Mouse (Mus musculus): ENCODE data around the gene Sash3. TPM values are rescaled to one million over a fixed set of nuclear protein-coding genes. Genes with fewer than 3 reads are reported as not detected.

Sash3 gene
- polyA plus RNA-seq, 1 experiment from 2014 or later, result 0.72 TPM

DNA sequence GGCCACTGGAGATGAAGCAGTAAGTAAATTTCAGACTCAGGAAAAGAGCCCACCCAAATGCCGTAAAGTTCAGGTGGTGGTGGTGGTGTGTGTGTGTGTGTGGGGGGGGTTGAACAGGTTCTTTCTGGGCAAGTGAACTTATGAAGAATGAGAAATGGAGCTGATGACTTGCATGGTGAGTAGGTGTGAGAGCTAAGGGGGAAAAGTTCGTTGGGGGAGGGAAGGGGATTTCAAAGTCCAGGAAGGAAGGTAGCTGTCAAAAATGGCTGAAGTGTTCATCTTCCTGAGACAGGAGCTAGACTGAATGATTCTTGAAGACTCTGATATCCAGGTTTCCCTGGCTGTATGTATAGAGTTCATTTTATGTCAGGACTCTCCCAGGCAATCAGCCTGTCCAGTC lies 990 bp downstream of the Sash3 start:
- Histone ChIP-seq H3K9me3 (replicated peaks) (no peaks in the 10 kb centered on the region), H3K4me2 (no peak overlapping the region), H3K4me1 (no peaks in the 10 kb centered on the region), H3K9ac (no peak overlapping the region), H3K4me3 (no peak overlapping the region), H3K36me3 (ENCODE audit: poor library complexity, severe bottlenecking) (no peaks in the 10 kb centered on the region), H3K27ac (no peak overlapping the region), H3K27me3 (no peaks in the 10 kb centered on the region)
- no peak for ATAC-seq
- WGBS, result 81% methylated on average over 2 of the region's 2 CpGs

- Histone ChIP-seq H3K4me1 (no peaks in the 10 kb centered on the region), H3K27me3 (no peaks in the 10 kb centered on the region), H3K9ac (no peak overlapping the region), H3K4me2 (no peak overlapping the region), H3K9me3 (replicated peaks) (no peaks in the 10 kb centered on the region), H3K27ac (no peak overlapping the region), H3K4me3 (no peak overlapping the region), H3K36me3 (ENCODE audit: poor library complexity, severe bottlenecking) (no peaks in the 10 kb centered on the region)
- no peak for ATAC-seq
- WGBS, result 81% methylated on average over 7 of the region's 7 CpGs
Measured at GRCm38 (mm10) chrX:48147741-48148186, 1.5 kb downstream of the Sash3 start.

- H3K27me3 ChIP-seq, result no peaks in the 10 kb centered on the region
- no peak overlapping the region for H3K9ac ChIP-seq
- H3K4me2 ChIP-seq, result no peak overlapping the region
- WGBS, result 84% methylated on average over 7 of the region's 7 CpGs
- no peaks in the 10 kb centered on the region for H3K4me1 ChIP-seq
- H3K9me3 ChIP-seq (replicated peaks), result no peaks in the 10 kb centered on the region
- no peak for ATAC-seq
- no peak overlapping the region for H3K4me3 ChIP-seq
- H3K36me3 ChIP-seq (ENCODE audit: poor library complexity, severe bottlenecking), result no peaks in the 10 kb centered on the region
- H3K27ac ChIP-seq, result no peak overlapping the region
Measured at GRCm38 (mm10) chrX:48152106-48152505, 5.9 kb downstream of the Sash3 start.

DNA sequence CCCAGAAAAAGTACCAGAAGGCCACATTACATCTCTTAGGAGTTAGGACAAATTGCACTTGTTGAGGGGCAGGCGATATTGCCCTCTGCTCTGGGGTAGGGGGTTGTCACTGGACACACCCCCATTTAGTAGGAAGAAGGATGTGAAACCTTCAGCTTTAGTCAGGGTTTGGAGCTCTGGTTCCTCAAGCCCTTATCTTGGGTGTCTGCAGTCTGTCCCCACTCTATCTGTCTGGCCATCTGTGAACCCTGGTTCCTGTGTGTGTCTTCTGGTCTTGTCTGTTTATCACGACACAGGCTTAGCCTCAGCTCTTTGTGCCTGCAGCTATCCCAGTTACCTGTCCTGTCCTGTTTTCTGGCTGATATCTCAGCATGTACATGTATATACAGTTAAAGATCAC lies 7.2 kb downstream of the Sash3 start:
- Histone ChIP-seq H3K4me1 (no peaks in the 10 kb centered on the region), H3K4me2 (no peak overlapping the region), H3K9me3 (replicated peaks) (no peaks in the 10 kb centered on the region), H3K9ac (no peak overlapping the region), H3K4me3 (no peak overlapping the region), H3K27ac (no peak overlapping the region), H3K27me3 (no peaks in the 10 kb centered on the region), H3K36me3 (ENCODE audit: poor library complexity, severe bottlenecking) (no peaks in the 10 kb centered on the region)
- 96% methylated on average over 2 of the region's 2 CpGs for WGBS
- ATAC-seq, result no peak

DNA sequence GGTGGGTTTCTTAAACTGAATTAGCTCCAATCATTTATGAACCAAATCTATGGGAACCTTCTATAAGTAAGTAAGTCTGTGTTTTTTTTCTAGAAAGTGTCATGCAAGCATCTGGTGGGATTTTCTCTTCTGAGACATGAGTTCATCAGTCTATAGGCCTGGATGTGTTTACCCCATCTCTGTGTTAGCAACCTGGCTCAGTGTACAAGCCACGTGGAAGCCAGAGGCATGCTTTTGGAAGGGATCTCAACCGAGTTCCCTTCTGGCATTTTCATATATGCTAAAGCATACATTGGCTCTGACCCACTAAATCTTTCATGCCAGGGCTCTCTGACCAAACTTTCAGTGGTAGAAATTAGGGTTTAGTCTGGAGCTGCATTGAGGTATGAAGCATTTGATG lies 7.7 kb downstream of the Sash3 start:
- H3K36me3 ChIP-seq (ENCODE audit: poor library complexity, severe bottlenecking), result no peaks in the 10 kb centered on the region
- H3K4me3 ChIP-seq, result no peak overlapping the region
- H3K27ac ChIP-seq, result no peak overlapping the region
- H3K4me1 ChIP-seq, result no peaks in the 10 kb centered on the region
- no peaks in the 10 kb centered on the region for H3K27me3 ChIP-seq
- 68% methylated on average over 2 of the region's 2 CpGs for WGBS
- H3K4me2 ChIP-seq, result no peak overlapping the region
- no peak overlapping the region for H3K9ac ChIP-seq
- no peak for ATAC-seq
- no peaks in the 10 kb centered on the region for H3K9me3 ChIP-seq (replicated peaks)

- Histone ChIP-seq H3K36me3 (ENCODE audit: poor library complexity, severe bottlenecking) (no peaks in the 10 kb centered on the region), H3K9ac (no peak overlapping the region), H3K4me1 (no peaks in the 10 kb centered on the region), H3K4me2 (no peak overlapping the region), H3K9me3 (replicated peaks) (no peaks in the 10 kb centered on the region), H3K27ac (no peak overlapping the region), H3K27me3 (no peaks in the 10 kb centered on the region), H3K4me3 (no peak overlapping the region)
- WGBS, result 82% methylated on average over 6 of the region's 6 CpGs
- ATAC-seq, result no peak
Measured at GRCm38 (mm10) chrX:48155489-48155888, 9.3 kb downstream of the Sash3 start.

DNA sequence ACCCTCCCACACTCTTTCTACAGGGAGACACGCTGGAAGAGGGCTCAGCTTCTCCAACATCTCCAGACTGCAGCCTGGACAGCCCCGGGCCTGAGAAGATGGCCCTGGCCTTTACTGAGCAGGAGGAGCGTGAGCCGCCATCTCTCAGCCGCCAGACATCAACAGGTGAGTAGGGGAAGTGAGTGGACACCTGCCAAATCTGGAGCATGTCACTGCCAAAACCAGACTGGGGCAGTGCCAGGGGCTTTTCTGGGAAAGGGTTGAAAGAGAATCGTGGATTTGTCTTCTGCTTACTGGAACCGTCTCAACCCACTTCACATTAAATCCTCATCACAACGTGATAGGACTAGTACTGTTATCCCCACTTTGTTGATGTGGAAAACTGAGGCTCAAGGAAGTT lies 11.2 kb downstream of the Sash3 start:
- no peaks in the 10 kb centered on the region for H3K36me3 ChIP-seq (ENCODE audit: poor library complexity, severe bottlenecking)
- no peak overlapping the region for H3K27ac ChIP-seq
- no peak overlapping the region for H3K9ac ChIP-seq
- H3K4me1 ChIP-seq, result no peaks in the 10 kb centered on the region
- no peak overlapping the region for H3K4me2 ChIP-seq
- no peaks in the 10 kb centered on the region for H3K27me3 ChIP-seq
- no peak for ATAC-seq
- WGBS, result 83% methylated on average over 8 of the region's 8 CpGs
- no peak overlapping the region for H3K4me3 ChIP-seq
- H3K9me3 ChIP-seq (replicated peaks), result no peaks in the 10 kb centered on the region

GRCm38 (mm10) chrX:48158229-48158919 lies 12.1 kb downstream of the Sash3 start:
- 92% methylated on average over 11 of the region's 11 CpGs for WGBS

DNA sequence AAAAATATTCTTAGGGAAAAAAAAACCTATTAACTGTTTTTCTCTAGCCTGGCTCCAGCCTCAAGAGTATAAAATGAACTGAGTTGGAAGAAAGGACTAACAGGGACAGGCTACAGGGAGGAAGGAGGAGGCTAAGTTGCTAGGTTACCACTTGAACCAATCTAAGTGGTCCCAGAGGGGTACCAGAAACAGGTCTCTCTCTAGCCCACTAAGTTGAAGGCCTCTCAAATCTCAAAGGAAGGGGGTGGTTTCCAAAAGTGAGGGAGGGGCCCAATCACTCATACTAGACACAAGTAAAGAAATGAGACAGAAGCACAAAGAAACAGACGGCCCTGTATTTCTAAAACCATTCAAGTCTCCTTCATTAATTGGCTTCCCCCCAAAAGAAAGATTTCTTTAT lies 23.7 kb downstream of the Sash3 start:
- ATAC-seq, result peak; percentile 94
- Histone ChIP-seq H3K4me2 (no peak overlapping the region), H3K27me3 (no peaks in the 10 kb centered on the region), H3K36me3 (ENCODE audit: poor library complexity, severe bottlenecking) (no peaks in the 10 kb centered on the region; the same call in 1 of the 2 replicates), H3K4me1 (peaks cover 3% of the 10 kb centered on the region; the same call in 1 of the 2 replicates), H3K9ac (no peak overlapping the region), H3K27ac (no peak overlapping the region), H3K9me3 (replicated peaks) (no peaks in the 10 kb centered on the region), H3K4me3 (no peak overlapping the region)
- 33% methylated on average over 1 of the region's 1 CpGs for WGBS

More at GRCm38 (mm10) chrX:48158229-48158919, 12.1 kb downstream of the Sash3 start:
- H3K27me3 ChIP-seq, result no peaks in the 10 kb centered on the region
- H3K9me3 ChIP-seq (replicated peaks), result no peaks in the 10 kb centered on the region
- no peaks in the 10 kb centered on the region for H3K4me1 ChIP-seq
- H3K4me3 ChIP-seq, result no peak overlapping the region
- H3K27ac ChIP-seq, result no peak overlapping the region
- no peak overlapping the region for H3K4me2 ChIP-seq
- H3K36me3 ChIP-seq (ENCODE audit: poor library complexity, severe bottlenecking), result no peaks in the 10 kb centered on the region
- no peak for ATAC-seq
- no peak overlapping the region for H3K9ac ChIP-seq

GRCm38 (mm10) chrX:48170368-48170767 lies 24.1 kb downstream of the Sash3 start:
- ATAC-seq, result peak; percentile 77
- H3K27ac ChIP-seq, result peak overlapping the region; percentile 25
- H3K4me1 ChIP-seq, result peaks cover 3% of the 10 kb centered on the region; the same call in 1 of the 2 replicates
- H3K4me3 ChIP-seq, result no peak overlapping the region
- H3K27me3 ChIP-seq, result no peaks in the 10 kb centered on the region
- no peak overlapping the region for H3K9ac ChIP-seq
- WGBS, result 25% methylated on average over 1 of the region's 1 CpGs
- no peaks in the 10 kb centered on the region for H3K9me3 ChIP-seq (replicated peaks)
- H3K36me3 ChIP-seq (ENCODE audit: poor library complexity, severe bottlenecking), result peaks cover 4% of the 10 kb centered on the region
- H3K4me2 ChIP-seq, result no peak overlapping the region

- Histone ChIP-seq H3K27me3 (no peaks in the 10 kb centered on the region), H3K9me3 (replicated peaks) (no peaks in the 10 kb centered on the region), H3K4me2 (no peak overlapping the region), H3K36me3 (ENCODE audit: poor library complexity, severe bottlenecking) (peaks cover 23% of the 10 kb centered on the region), H3K4me1 (no peaks in the 10 kb centered on the region), H3K9ac (no peak overlapping the region), H3K4me3 (no peak overlapping the region), H3K27ac (no peak overlapping the region)
- ATAC-seq, result no peak
- 84% methylated on average over 6 of the region's 6 CpGs for WGBS
Measured at GRCm38 (mm10) chrX:48181844-48182243, 35.6 kb downstream of the Sash3 start.

GRCm38 (mm10) chrX:48184703-48185102 lies 38.5 kb downstream of the Sash3 start:
- ATAC-seq, result no peak
- no peak overlapping the region for H3K27ac ChIP-seq
- no peak overlapping the region for H3K4me2 ChIP-seq
- WGBS, result 82% methylated on average over 3 of the region's 3 CpGs
- no peak overlapping the region for H3K9ac ChIP-seq
- H3K9me3 ChIP-seq (replicated peaks), result no peaks in the 10 kb centered on the region
- no peaks in the 10 kb centered on the region for H3K27me3 ChIP-seq
- H3K4me3 ChIP-seq, result no peak overlapping the region
- peaks cover 11% of the 10 kb centered on the region for H3K36me3 ChIP-seq (ENCODE audit: poor library complexity, severe bottlenecking)
- no peaks in the 10 kb centered on the region for H3K4me1 ChIP-seq

GRCm38 (mm10) chrX:48191261-48191660 lies 45.0 kb downstream of the Sash3 start:
- no peak overlapping the region for H3K27ac ChIP-seq
- H3K27me3 ChIP-seq, result no peaks in the 10 kb centered on the region
- H3K4me3 ChIP-seq, result no peak overlapping the region
- no peak for ATAC-seq
- H3K9ac ChIP-seq, result no peak overlapping the region
- no peaks in the 10 kb centered on the region for H3K9me3 ChIP-seq (replicated peaks)
- H3K4me2 ChIP-seq, result no peak overlapping the region
- WGBS, result 93% methylated on average over 6 of the region's 6 CpGs
- peaks cover 17% of the 10 kb centered on the region for H3K36me3 ChIP-seq (ENCODE audit: poor library complexity, severe bottlenecking)
- H3K4me1 ChIP-seq, result no peaks in the 10 kb centered on the region
